Mouse (Mus musculus) layer of hippocampus, postnatal 14 days (tissue): ENCODE measurements around the gene Adam26a. TPM values are rescaled to one million over a fixed set of nuclear protein-coding genes. Genes with fewer than 3 reads are reported as not detected.
"Not testable (repeated sequence)": the region's sequence is repeated elsewhere in the genome, so short reads cannot be mapped to it uniquely, and the experiment has no call there.

Source experiments
- DNase-seq, 2 experiments: peaks; one replicate each; pipeline ENCODE4 v3.0.0; 2021 to 2022; ENCODE audit warnings: low spot score in 2 of 2, mixed read lengths in 1 of 2
- long read RNA-seq, 2 experiments: library from polyadenylated mRNA; stranded (forward); transcript quantifications; one replicate each; pipeline ENCODE4 v2.0.0; 2021
- total RNA-seq, 2 experiments: library from RNA; stranded (reverse); gene quantifications; 2 replicates each; pipeline ENCODE4 v1.2.3; 2021

Gene Adam26a
- total RNA-seq, result not detected
- long read RNA-seq, experiment 1, result 0 reads
- long read RNA-seq, experiment 2, result 0 reads

- DNase-seq, result not testable (repeated sequence)
Measured at GRCm38 (mm10) chr8:43576607-43577006, at the start of gene Adam26a. Adam26a (minus strand) TSS chr8:43576707.

DNA sequence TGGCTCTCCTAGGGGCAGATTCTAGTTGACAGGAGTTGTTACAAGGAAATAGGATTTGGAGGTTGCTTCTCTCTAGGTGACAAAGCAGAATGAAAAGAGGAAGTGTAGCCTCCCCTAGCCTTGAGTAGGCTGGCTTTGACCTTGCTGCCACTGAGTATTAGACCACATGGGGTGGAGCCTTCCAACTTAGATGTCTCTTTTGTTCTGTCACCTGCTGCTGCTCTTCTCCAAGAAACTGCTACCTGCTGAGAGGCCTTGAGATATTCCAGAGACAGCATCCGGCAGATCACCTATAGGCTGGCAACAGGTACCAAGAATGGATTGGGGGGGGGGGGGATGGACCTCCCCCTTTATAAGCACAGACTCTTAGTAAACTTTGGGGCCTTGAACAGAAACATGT, 39.5 kb upstream of the Adam26a start:
- DNase-seq, result no peak

DNA sequence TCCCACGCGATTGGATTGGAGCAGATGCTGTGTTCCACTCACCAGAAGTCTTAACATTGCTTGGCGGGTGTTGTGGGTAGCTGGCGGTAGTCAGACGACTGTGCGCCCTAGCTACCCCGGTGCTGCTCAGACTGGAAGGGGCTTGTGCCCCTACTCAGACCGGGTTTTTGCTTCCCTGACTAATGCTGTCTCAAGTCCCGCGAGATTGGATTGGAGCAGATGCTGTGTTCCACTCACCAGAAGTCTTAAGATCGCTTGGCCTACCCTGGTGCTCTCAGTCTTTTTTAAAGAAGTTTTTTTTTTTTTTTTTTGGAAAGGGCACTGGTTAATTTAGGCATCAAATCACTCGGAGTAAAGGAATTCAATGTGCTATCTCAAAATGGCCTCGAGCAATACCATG, 27.1 kb upstream of the Adam26a start:
- DNase-seq, result not testable (repeated sequence)

GRCm38 (mm10) chr8:43603166-43603565, 26.7 kb upstream of the Adam26a start:
- DNase-seq, result not testable (repeated sequence)

DNA sequence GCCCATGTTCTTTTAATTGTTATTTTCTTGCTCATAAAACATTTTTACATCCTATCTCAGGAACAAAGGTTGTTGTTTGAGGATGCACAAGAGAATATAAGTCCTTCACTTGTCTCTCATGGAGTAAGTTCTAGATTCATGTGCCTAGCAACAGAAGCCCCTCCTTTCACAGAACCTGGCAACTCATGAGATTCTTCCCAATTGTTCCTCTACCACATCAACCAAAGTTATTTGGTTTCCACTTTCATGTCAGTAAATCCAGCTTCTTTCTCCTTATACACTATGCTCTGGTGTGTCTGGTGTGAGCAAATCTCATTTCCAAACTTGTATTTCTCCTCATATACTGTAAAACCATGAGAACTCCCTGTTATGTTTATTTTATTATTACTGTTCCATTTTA, 48.5 kb downstream of the Adam26a start, which contains the start of gene Adam26b:
Adam26b (minus strand) TSS at position 101 of the 400 bp plus-strand sequence.
- not testable (repeated sequence) for DNase-seq

Other genes with a start within 250 kb of the Adam26a start
- gene Adam26b, start 48.6 kb downstream of the Adam26a start, total RNA-seq, result not detected
- gene Gm5346, start 50.6 kb upstream of the Adam26a start, total RNA-seq, result under 1 TPM in 1 of 2 experiments, not detected in 1; 0.14 TPM
- gene Adam34, start 133.3 kb upstream of the Adam26a start, total RNA-seq, result not detected